Mouse (Mus musculus): ENCODE results near the gene Ces2h.

The Ces2h gene

GRCm38 (mm10) chr8:105068971-105069370 lies 68.3 kb downstream of the Ces2h start:
- in situ Hi-C loops (cut with MboI; ENCODE audit: unreplicated experiment in 2 of 2): no loop called here

Measured in v-Abl transformed pro-B cells (cell line).